Mouse (Mus musculus) spleen, postnatal 14 days (tissue): ENCODE measurements around the gene Krt8.

Experiments used
- DNase-seq, 2 experiments: peaks; one replicate each; pipeline ENCODE4 v3.0.0; 2021 to 2022; ENCODE audit warnings: low spot score in 2 of 2

Gene Krt8

GRCm38 (mm10) chr15:101976023-101976422, 28.3 kb downstream of the Krt8 start:
- DNase-seq: peak; percentile 32 to 36

GRCm38 (mm10) chr15:101974083-101974845, 30.0 kb downstream of the Krt8 start:
- no peak for DNase-seq

- DNase-seq: peak; percentile 82 to 84
Observed at GRCm38 (mm10) chr15:101973414-101974077, 30.7 kb downstream of the Krt8 start.

- no peak for DNase-seq
Observed at GRCm38 (mm10) chr15:101970536-101970935, 33.7 kb downstream of the Krt8 start.

GRCm38 (mm10) chr15:101966808-101967207, 37.5 kb downstream of the Krt8 start:
- DNase-seq: no peak

- DNase-seq: no peak
Observed at GRCm38 (mm10) chr15:101958891-101959290, 45.4 kb downstream of the Krt8 start.

GRCm38 (mm10) chr15:101954187-101954586, 50.1 kb downstream of the Krt8 start, which contains the start of gene Krt78:
Gene Krt78 (minus strand): TSS chr15:101954287.
- DNase-seq: no peak

- DNase-seq: no peak
Observed at GRCm38 (mm10) chr15:101952733-101953474, 51.4 kb downstream of the Krt8 start.
